Mouse (Mus musculus): ENCODE measurements around the gene Tbx4. TPM values are rescaled to one million over a fixed set of nuclear protein-coding genes. Genes with fewer than 3 reads are reported as not detected.

The Tbx4 gene
- total and polyA plus RNA-seq, 3 experiments, result not detected

GRCm38 (mm10) chr11:85893400-85894135, 7.3 kb downstream of the Tbx4 start:
- TF ChIP-seq CHD1 (IDR thresholded peaks at IDR 0.05; ENCODE audit: low read depth, low read length) (no peak), SMC3 (IDR thresholded peaks at IDR 0.05; ENCODE audit: low read depth, low read length) (no peak), POLR2AphosphoS2 (IDR thresholded peaks at IDR 0.05; ENCODE audit: low read depth, low read length) (no peak), ZNF384 (IDR thresholded peaks at IDR 0.05; ENCODE audit: low read depth, low read length) (no peak), IRF4 (IDR thresholded peaks at IDR 0.05; ENCODE audit: low read depth, low read length) (peak; percentile 84), UBTF (IDR thresholded peaks at IDR 0.05; ENCODE audit: low read depth, low read length) (no peak), BHLHE40 (IDR thresholded peaks at IDR 0.05; ENCODE audit: low read depth, low read length) (no peak), MAFK (IDR thresholded peaks at IDR 0.05; ENCODE audit: insufficient replicate concordance, low read length) (no peak), EP300 (IDR thresholded peaks at IDR 0.05; ENCODE audit: low read length) (peak; percentile 88), MAZ (IDR thresholded peaks at IDR 0.05; ENCODE audit: low read depth, low read length) (no peak), JUND (conservative IDR thresholded peaks at IDR 0.05; ENCODE audit: low read depth, low read length) (0 out of 2 replicates have a peak, but pooled peaks have one; percentile 7), CTCF (conservative IDR thresholded peaks at IDR 0.05 in 1 of 2, IDR thresholded peaks at IDR 0.05 in 1 of 2; ENCODE audit: low read depth in 2 of 2, low read length in 2 of 2) (no peak), E2F4 (IDR thresholded peaks at IDR 0.05; ENCODE audit: insufficient replicate concordance, low read depth, low read length) (no peak)
- Histone ChIP-seq H3K4me3 (replicated peaks in 1 of 3; ENCODE audit: low read depth in 2 of 3, low read length in 2 of 3, poor library complexity in 1 of 3) (no peak overlapping the region), H3K9me3 (replicated peaks; ENCODE audit: low read length) (no peaks in the 10 kb centered on the region), H3K27ac (ENCODE audit: insufficient read depth, low read depth) (no peak overlapping the region), H3K4me1 (ENCODE audit: control insufficient read depth in 1 of 2, insufficient read depth in 2 of 2) (peaks cover 20 to 37% of the 10 kb centered on the region in 2 experiments), H3K79me2 (replicated peaks; ENCODE audit: control insufficient read depth, extremely low read depth, insufficient read depth, poor library complexity, severe bottlenecking) (no peaks in the 10 kb centered on the region), H3K9ac (ENCODE audit: insufficient read depth, low read depth) (no peak overlapping the region), H3K36me3 (replicated peaks in 1 of 2; ENCODE audit: control insufficient read depth in 1 of 2, insufficient read depth in 1 of 2, low read length in 1 of 2) (no peaks in the 10 kb centered on the region), H3K27me3 (replicated peaks) (no peaks in the 10 kb centered on the region), H3K4me2 (ENCODE audit: insufficient read depth, low read depth, poor library complexity, severe bottlenecking) (no peak overlapping the region)
- in situ Hi-C loops (cut with MboI; ENCODE audit: low pct_ligation_motif_present, low pct_unique_long_range_greater_than_20kb, low sequenced_read_pairs), result no loop called here
- DNase-seq (ENCODE audit: extremely low read depth), result peak; percentile 31
- dilution Hi-C loops (cut with MboI; ENCODE audit: extremely low pct_ligation_motif_present, extremely low pct_unique_long_range_greater_than_20kb, low sequenced_read_pairs), result no loop called here

DNA sequence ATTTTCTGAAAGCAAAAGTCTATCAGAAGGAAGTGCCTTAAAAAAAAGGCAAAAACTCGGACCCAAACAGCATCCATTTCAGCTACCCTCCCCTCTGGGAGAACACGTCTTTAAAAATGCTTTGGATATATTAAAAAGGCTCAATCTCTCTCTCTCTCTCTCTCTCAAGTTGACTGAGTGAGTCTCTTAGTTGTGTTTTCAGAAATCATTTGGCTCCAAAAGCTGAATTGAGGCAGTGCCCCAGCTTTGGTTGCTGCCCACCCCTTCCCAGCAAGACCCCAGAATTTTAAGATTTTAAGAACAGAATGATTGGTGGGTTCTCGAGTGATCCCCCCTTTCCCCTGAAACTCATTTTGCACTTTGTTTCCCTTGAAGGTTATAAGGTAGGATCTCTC, 7.9 kb downstream of the Tbx4 start:
- H3K79me2 ChIP-seq (replicated peaks; ENCODE audit: control insufficient read depth, extremely low read depth, insufficient read depth, poor library complexity, severe bottlenecking), result no peaks in the 10 kb centered on the region

More for the DNA sequence above, 7.9 kb downstream of the Tbx4 start:
- peaks cover 20 to 37% of the 10 kb centered on the region in 2 experiments for H3K4me1 ChIP-seq (ENCODE audit: control insufficient read depth in 1 of 2, insufficient read depth in 2 of 2)
- TF ChIP-seq ETS1 (conservative IDR thresholded peaks at IDR 0.05; ENCODE audit: low read depth, low read length) (no peak), ZNF384 (IDR thresholded peaks at IDR 0.05; ENCODE audit: low read depth, low read length) (no peak), USF2 (conservative IDR thresholded peaks at IDR 0.05; ENCODE audit: low read depth, low read length) (no peak), SMC3 (IDR thresholded peaks at IDR 0.05; ENCODE audit: low read depth, low read length) (no peak), PAX5 (IDR thresholded peaks at IDR 0.05; ENCODE audit: low read length) (no peak), MEF2A (IDR thresholded peaks at IDR 0.05; ENCODE audit: borderline replicate concordance, low read depth, low read length) (no peak), ZC3H11A (IDR thresholded peaks at IDR 0.05; ENCODE audit: low read depth, low read length) (no peak)
- H3K9ac ChIP-seq (ENCODE audit: insufficient read depth, low read depth), result no peak overlapping the region
- dilution Hi-C loops (cut with MboI; ENCODE audit: extremely low pct_ligation_motif_present, extremely low pct_unique_long_range_greater_than_20kb, low sequenced_read_pairs), result no loop called here
- no peaks in the 10 kb centered on the region for H3K27me3 ChIP-seq (replicated peaks)
- H3K27ac ChIP-seq (ENCODE audit: insufficient read depth, low read depth), result no peak overlapping the region
- in situ Hi-C loops (cut with MboI; ENCODE audit: low pct_ligation_motif_present, low pct_unique_long_range_greater_than_20kb, low sequenced_read_pairs), result no loop called here
- H3K36me3 ChIP-seq (replicated peaks in 1 of 2; ENCODE audit: control insufficient read depth in 1 of 2, insufficient read depth in 1 of 2, low read length in 1 of 2), result no peaks in the 10 kb centered on the region
- DNase-seq (ENCODE audit: extremely low read depth), result no peak
- H3K4me2 ChIP-seq (ENCODE audit: insufficient read depth, low read depth, poor library complexity, severe bottlenecking), result no peak overlapping the region
- H3K9me3 ChIP-seq (replicated peaks; ENCODE audit: low read length), result no peaks in the 10 kb centered on the region
- no peak overlapping the region for H3K4me3 ChIP-seq (replicated peaks in 1 of 3; ENCODE audit: low read depth in 2 of 3, low read length in 2 of 3, poor library complexity in 1 of 3)
